12 mouse cellular contexts compared by ENCODE assay signal in the genomic region with DNA sequence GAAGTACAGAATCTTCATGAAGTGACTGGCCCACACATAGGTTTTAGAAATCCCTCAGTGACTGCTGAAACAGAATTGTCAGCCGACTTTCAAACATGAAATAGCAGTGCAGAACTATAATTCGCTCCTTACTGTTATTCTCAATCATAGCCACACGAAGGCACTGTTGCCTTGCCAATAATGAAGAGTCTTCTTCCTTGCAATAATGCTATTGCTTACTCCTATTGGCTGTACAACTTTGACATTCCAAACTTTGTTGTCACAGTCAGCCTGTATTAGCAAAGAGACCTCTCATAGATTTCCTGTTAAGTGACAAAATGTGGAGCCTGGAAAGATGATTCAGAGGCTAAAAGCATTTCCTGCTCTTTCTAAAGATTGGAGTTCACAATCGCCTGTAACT. TPM values are rescaled to one million over a fixed set of nuclear protein-coding genes. Genes with fewer than 3 reads are reported as not detected.
DNase-seq lines count a peak whose midpoint lies in the region; ATAC-seq and TF ChIP-seq lines count a peak whose summit lies in the region.
"Had no signal": no experiment of that assay in that cellular context is flagged by ENCODE, and none has a peak within 500 bp of the region (broad histone marks: within the 10 kb centered on the region; RNA-seq: fewer than 3 reads in every experiment).

No protein-coding gene starts in this region.

- no peak overlapping the region for H3K9ac ChIP-seq in ES-E14 (ENCODE audit: insufficient read depth, low read depth, low read length, poor library complexity, severe bottlenecking)
- H3K9ac ChIP-seq in hindbrain, postnatal 0 days (replicated peaks; ENCODE audit: low read length), result no peak overlapping the region

- in situ Hi-C loops in ES-E14 (cut with MboI; ENCODE audit: low sequenced_read_pairs in 2 of 2, unreplicated experiment in 2 of 2), result no loop called here

- peak; percentile 70; the same call in 1 of the 2 replicates for ATAC-seq in hindbrain, postnatal 0 days

- TF ChIP-seq CTCF in hindbrain, postnatal 0 days (IDR thresholded peaks at IDR 0.05; ENCODE audit: low read depth), result peak; percentile 79

- H3K4me1 ChIP-seq in ES-E14 (ENCODE audit: control insufficient read depth in 2 of 2, insufficient read depth in 2 of 2, low read length in 2 of 2, poor library complexity in 1 of 2), result no peaks in the 10 kb centered on the region
- no peaks in the 10 kb centered on the region for H3K4me1 ChIP-seq in hindbrain, postnatal 0 days (ENCODE audit: insufficient read depth, low read length)
- H3K4me1 ChIP-seq: megakaryocyte, embryonic 14.5 days had no signal

- H3K9me3 ChIP-seq in ES-E14 (ENCODE audit: control insufficient read depth, insufficient read depth, low read depth, low read length), result no peaks in the 10 kb centered on the region
- H3K9me3 ChIP-seq in hindbrain, postnatal 0 days (ENCODE audit: low read length), result no peaks in the 10 kb centered on the region
- H3K9me3 ChIP-seq: megakaryocyte, embryonic 14.5 days had no signal

- no peaks in the 10 kb centered on the region for H3K27me3 ChIP-seq in hindbrain, postnatal 0 days (ENCODE audit: insufficient read depth, low read length)
- H3K27me3 ChIP-seq: megakaryocyte, embryonic 14.5 days had no signal

- no peak overlapping the region for H3K4me3 ChIP-seq in ES-E14 (ENCODE audit: insufficient read depth in 1 of 2, low read depth in 1 of 2, low read length in 2 of 2, poor library complexity in 1 of 2, severe bottlenecking in 1 of 2)
- H3K4me3 ChIP-seq in hindbrain, postnatal 0 days (ENCODE audit: low read length), result no peak overlapping the region
- H3K4me3 ChIP-seq: megakaryocyte, embryonic 14.5 days had no signal

- H3K4me2 ChIP-seq in hindbrain, postnatal 0 days (ENCODE audit: low read depth, low read length), result no peak overlapping the region

- H3K36me3 ChIP-seq in ES-E14 (ENCODE audit: control insufficient read depth, insufficient read depth, low read length, poor library complexity, severe bottlenecking), result no peaks in the 10 kb centered on the region
- H3K36me3 ChIP-seq in hindbrain, postnatal 0 days (ENCODE audit: insufficient read depth, low read length), result no peaks in the 10 kb centered on the region

- WGBS in hindbrain, postnatal 0 days, result 59% methylated on average over 4 of the region's 4 CpGs

- H3K27ac ChIP-seq in ES-E14 (ENCODE audit: insufficient read depth, low read depth, low read length, poor library complexity, severe bottlenecking), result no peak overlapping the region
- no peak overlapping the region for H3K27ac ChIP-seq in hindbrain, postnatal 0 days

- DNase-seq in cerebellum, adult 9-10 months, result peak; percentile 0
- DNase-seq in cerebellum, postnatal 4 days (ENCODE audit: low spot score in 2 of 2), result no peak
- peak; percentile 17 for DNase-seq in kidney, postnatal 10 days
- no peak for DNase-seq in kidney, adult 18-20 months
- DNase-seq in ES-E14 (ENCODE audit: low read depth, low spot score), result peak; percentile 12
- DNase-seq in hindbrain, postnatal 0 days (ENCODE audit: low spot score), result peak; percentile 67
- no peak for DNase-seq in spleen, postnatal 14 days (ENCODE audit: low spot score in 2 of 2)
- DNase-seq in cerebellum, adult 18-20 months, result no peak

TF ChIP-seq in ES-E14, 5 proteins besides CTCF, POLR2A, EP300 and RAD21:
- TF ChIP-seq MAFK (IDR thresholded peaks at IDR 0.05; ENCODE audit: insufficient read depth, low read depth, low read length) (no peak), CHD2 (IDR thresholded peaks at IDR 0.05; ENCODE audit: low read depth, low read length) (no peak), HCFC1 (IDR thresholded peaks at IDR 0.05; ENCODE audit: borderline replicate concordance, insufficient read depth, low read length) (no peak), ZC3H11A (IDR thresholded peaks at IDR 0.05; ENCODE audit: borderline replicate concordance, low read depth, low read length) (0 out of 2 replicates have a peak, but pooled peaks have one; percentile 50), ZNF384 (IDR thresholded peaks at IDR 0.05; ENCODE audit: low read depth, low read length) (no peak)

RNA-seq across cellular contexts. Expression of a gene that starts 7.3 kb away (rescaled TPM):
- not detected in 2 replicates for total RNA-seq in ES-E14 (2012; rRNA removed)
- not detected in 2 replicates for total RNA-seq in hindbrain, postnatal 0 days (2014; rRNA removed)
- polyA plus RNA-seq in hindbrain, postnatal 0 days (2015; fragmentation: Nextera tagmentation; extraction: Ambion mirVana), result not detected in 2 replicates
- total RNA-seq: layer of hippocampus, postnatal 36 days had no signal
- polyA plus RNA-seq: C2C12; spleen, adult 2 months had no signal

RNA-seq across cellular contexts. Expression of a gene that starts 15.0 kb away (rescaled TPM):
- not detected in 2 replicates for total RNA-seq in ES-E14 (2012; rRNA removed)
- 0.52 TPM in 1 of 2 replicates, not detected in the other for total RNA-seq in hindbrain, postnatal 0 days (2014; rRNA removed)
- not detected in 2 replicates for polyA plus RNA-seq in hindbrain, postnatal 0 days (2015; fragmentation: Nextera tagmentation; extraction: Ambion mirVana)
- total RNA-seq: layer of hippocampus, postnatal 36 days had no signal
- polyA plus RNA-seq: C2C12; spleen, adult 2 months had no signal

RNA-seq across cellular contexts. Expression of a gene that starts 24.0 kb away (rescaled TPM):
- not detected in 2 replicates for total RNA-seq in ES-E14 (2012; rRNA removed)
- not detected in 2 replicates for total RNA-seq in hindbrain, postnatal 0 days (2014; rRNA removed)
- polyA plus RNA-seq in hindbrain, postnatal 0 days (2015; fragmentation: Nextera tagmentation; extraction: Ambion mirVana), result not detected in 2 replicates
- total RNA-seq: layer of hippocampus, postnatal 36 days had no signal
- polyA plus RNA-seq: C2C12; spleen, adult 2 months had no signal

RNA-seq across cellular contexts. Expression of a gene that starts 36.5 kb away (rescaled TPM):
- total RNA-seq in ES-E14 (2012; rRNA removed), result not detected in 2 replicates
- total RNA-seq in hindbrain, postnatal 0 days (2014; rRNA removed), result 0.10 TPM in 1 of 2 replicates, not detected in the other
- polyA plus RNA-seq in hindbrain, postnatal 0 days (2015; fragmentation: Nextera tagmentation; extraction: Ambion mirVana), result not detected in 2 replicates
- total RNA-seq: layer of hippocampus, postnatal 36 days had no signal
- polyA plus RNA-seq: C2C12; spleen, adult 2 months had no signal

RNA-seq across cellular contexts. Expression of a gene that starts 54.1 kb away (rescaled TPM):
- not detected in 2 replicates for total RNA-seq in ES-E14 (2012; rRNA removed)
- total RNA-seq in hindbrain, postnatal 0 days (2014; rRNA removed), result not detected in 2 replicates
- not detected in 2 replicates for polyA plus RNA-seq in hindbrain, postnatal 0 days (2015; fragmentation: Nextera tagmentation; extraction: Ambion mirVana)
- total RNA-seq: layer of hippocampus, postnatal 36 days had no signal
- polyA plus RNA-seq: C2C12; spleen, adult 2 months had no signal

Comparison
In these comparisons a context has a peak if more than half of its experiments do, and no peak if none do; other contexts are left out.
1. DNase-seq: peak in cerebellum, adult 9-10 months (single experiment), kidney, postnatal 10 days (single experiment), ES-E14 (single experiment) and hindbrain, postnatal 0 days (single experiment); none in cerebellum, postnatal 4 days (0 of 2), kidney, adult 18-20 months (single experiment), spleen, postnatal 14 days (0 of 2) and cerebellum, adult 18-20 months (0 of 2).